Mouse (Mus musculus): ENCODE data around the gene Lsg1.

GRCm38 (mm10) chr16:30602684-30603530 lies 15.5 kb upstream of the Lsg1 start:
- TF ChIP-seq CTCF (IDR thresholded peaks at IDR 0.05; ENCODE audit: extremely low read depth, insufficient read length, insufficient replicate concordance, low read depth, low read length) = no peak
- TF ChIP-seq POLR2A (IDR thresholded peaks at IDR 0.05; ENCODE audit: low read depth, low read length) = no peak
